ENCODE assay signal across 22 mouse cellular contexts in genomic region chr9:67287457-67287856, GRCm38 (mm10).
DNase-seq lines count a peak whose midpoint lies in the region; ATAC-seq and TF ChIP-seq lines count a peak whose summit lies in the region.
"Had no signal": no experiment of that assay in that cellular context is flagged by ENCODE, and none has a peak within 500 bp of the region (broad histone marks: within the 10 kb centered on the region; RNA-seq: fewer than 3 reads in every experiment).

No protein-coding gene starts in this region.

- no peak overlapping the region for H3K9ac ChIP-seq in intestine, embryonic 16.5 days (ENCODE audit: low read depth, low read length)
- H3K9ac ChIP-seq in intestine, postnatal 0 days (ENCODE audit: low read depth, low read length) = no peak overlapping the region
- H3K9ac ChIP-seq in lung, embryonic 14.5 days = no peak overlapping the region
- H3K9ac ChIP-seq in lung, embryonic 15.5 days = no peak overlapping the region
- no peak overlapping the region for H3K9ac ChIP-seq in lung, embryonic 16.5 days (ENCODE audit: low read length)

- TF ChIP-seq CTCF in intestine, postnatal 0 days (IDR thresholded peaks at IDR 0.05; ENCODE audit: low read depth) = no peak
- no peak for TF ChIP-seq CTCF in lung, embryonic 14.5 days (IDR thresholded peaks at IDR 0.05; ENCODE audit: low read depth)

- DNase-seq in lung, embryonic 14.5 days = peak; percentile 52
- DNase-seq in lung, postnatal 36 days = no peak
- DNase-seq in lung, postnatal 4 days = no peak
- DNase-seq in lung, postnatal 25 days (ENCODE audit: low spot score) = no peak
- DNase-seq: adrenal gland, adult 2 months; adrenal gland, adult 8-10 months; adrenal gland, postnatal 10 days; adrenal gland, postnatal 14 days; adrenal gland, postnatal 25 days; adrenal gland, postnatal 36 days; B cell, adult 2 months; cerebellum, adult 11 months; cerebellum, adult 11-12 months had no signal

- 55% methylated on average over 4 of the region's 4 CpGs for WGBS in intestine, embryonic 16.5 days
- 71% methylated on average over 4 of the region's 4 CpGs for WGBS in intestine, postnatal 0 days
- WGBS in lung, embryonic 14.5 days = 27% methylated on average over 4 of the region's 4 CpGs
- WGBS in lung, embryonic 15.5 days = 39% methylated on average over 4 of the region's 4 CpGs
- WGBS in lung, embryonic 16.5 days = 39% methylated on average over 4 of the region's 4 CpGs

- H3K9me3 ChIP-seq in intestine, embryonic 16.5 days (ENCODE audit: control insufficient read depth, low read length) = no peaks in the 10 kb centered on the region
- H3K9me3 ChIP-seq in intestine, postnatal 0 days (ENCODE audit: control insufficient read depth) = no peaks in the 10 kb centered on the region
- no peaks in the 10 kb centered on the region for H3K9me3 ChIP-seq in lung, embryonic 14.5 days (ENCODE audit: low read depth, low read length)
- no peaks in the 10 kb centered on the region for H3K9me3 ChIP-seq in lung, embryonic 15.5 days
- H3K9me3 ChIP-seq in lung, embryonic 16.5 days (ENCODE audit: control insufficient read depth, low read length) = no peaks in the 10 kb centered on the region
- H3K9me3 ChIP-seq: G1E had no signal

- peaks cover 3% of the 10 kb centered on the region for H3K4me1 ChIP-seq in intestine, embryonic 16.5 days (ENCODE audit: control insufficient read depth, insufficient read depth, low read length)
- no peaks in the 10 kb centered on the region for H3K4me1 ChIP-seq in intestine, postnatal 0 days (replicated peaks; ENCODE audit: control insufficient read depth, insufficient read depth, low read length)
- 0 out of 2 replicates have a peak, but pooled peaks cover 3% of the 10 kb centered on the region for H3K4me1 ChIP-seq in lung, embryonic 14.5 days (ENCODE audit: insufficient read depth)
- peaks cover 21% of the 10 kb centered on the region for H3K4me1 ChIP-seq in lung, embryonic 15.5 days
- peaks cover 7% of the 10 kb centered on the region for H3K4me1 ChIP-seq in lung, embryonic 16.5 days (replicated peaks; ENCODE audit: control insufficient read depth, insufficient read depth, low read length)

- H3K27me3 ChIP-seq in intestine, embryonic 16.5 days (replicated peaks; ENCODE audit: control insufficient read depth, insufficient read depth, low read length) = no peaks in the 10 kb centered on the region
- H3K27me3 ChIP-seq in intestine, postnatal 0 days (replicated peaks; ENCODE audit: control insufficient read depth, insufficient read depth, low read length) = no peaks in the 10 kb centered on the region
- H3K27me3 ChIP-seq in lung, embryonic 14.5 days (ENCODE audit: insufficient read depth, low read length) = peaks cover 15% of the 10 kb centered on the region; the same call in 1 of the 2 replicates
- peaks cover 58% of the 10 kb centered on the region for H3K27me3 ChIP-seq in lung, embryonic 15.5 days
- H3K27me3 ChIP-seq in lung, embryonic 16.5 days (ENCODE audit: control insufficient read depth, insufficient read depth, low read depth, low read length) = peaks cover 28% of the 10 kb centered on the region
- H3K27me3 ChIP-seq: CH12.LX, Patski had no signal

- no peak for ATAC-seq in intestine, embryonic 16.5 days
- ATAC-seq in intestine, postnatal 0 days = no peak
- peak; percentile 69 for ATAC-seq in lung, embryonic 14.5 days (ENCODE audit: insufficient read depth)
- peak; percentile 42; the same call in 1 of the 2 replicates for ATAC-seq in lung, embryonic 15.5 days (ENCODE audit: borderline replicate concordance, extremely low read depth, low FRiP score, low TSS enrichment)
- ATAC-seq in lung, embryonic 16.5 days (ENCODE audit: low read depth) = 0 out of 2 replicates have a peak, but pooled peaks have one; percentile 50
- ATAC-seq: activated CD4-positive, CD25-positive, alpha-beta regulatory T cell, adult 4 months; CD4-positive, CD25-positive, alpha-beta regulatory T cell, adult 4 months had no signal

- H3K4me3 ChIP-seq in intestine, embryonic 16.5 days (ENCODE audit: low read length) = no peak overlapping the region
- no peak overlapping the region for H3K4me3 ChIP-seq in intestine, postnatal 0 days (ENCODE audit: low read depth, low read length)
- H3K4me3 ChIP-seq in lung, embryonic 14.5 days (ENCODE audit: low read depth, low read length) = no peak overlapping the region
- no peak overlapping the region for H3K4me3 ChIP-seq in lung, embryonic 15.5 days
- H3K4me3 ChIP-seq in lung, embryonic 16.5 days (ENCODE audit: low read length) = no peak overlapping the region

- H3K4me2 ChIP-seq in intestine, embryonic 16.5 days (ENCODE audit: low read depth, low read length) = no peak overlapping the region
- no peak overlapping the region for H3K4me2 ChIP-seq in intestine, postnatal 0 days (replicated peaks; ENCODE audit: low read depth)
- H3K4me2 ChIP-seq in lung, embryonic 14.5 days = no peak overlapping the region
- no peak overlapping the region for H3K4me2 ChIP-seq in lung, embryonic 15.5 days
- no peak overlapping the region for H3K4me2 ChIP-seq in lung, embryonic 16.5 days (ENCODE audit: low read depth, low read length)

- H3K27ac ChIP-seq in intestine, embryonic 16.5 days (ENCODE audit: low read length) = 0 out of 2 replicates have a peak overlapping the region, but pooled peaks have one; percentile 11
- H3K27ac ChIP-seq in intestine, postnatal 0 days (ENCODE audit: low read depth, low read length) = no peak overlapping the region
- peak overlapping the region; percentile 48; the same call in 1 of the 2 replicates for H3K27ac ChIP-seq in lung, embryonic 14.5 days (ENCODE audit: low read depth)
- peak overlapping the region; percentile 25; the same call in 1 of the 2 replicates for H3K27ac ChIP-seq in lung, embryonic 15.5 days
- H3K27ac ChIP-seq in lung, embryonic 16.5 days (ENCODE audit: low read length) = no peak overlapping the region; the same call in 1 of the 2 replicates

- H3K36me3 ChIP-seq in intestine, embryonic 16.5 days (ENCODE audit: control insufficient read depth, insufficient read depth, low read length) = no peaks in the 10 kb centered on the region
- peaks cover 9% of the 10 kb centered on the region for H3K36me3 ChIP-seq in intestine, postnatal 0 days (ENCODE audit: control insufficient read depth, insufficient read depth)
- 0 out of 2 replicates have a peak, but pooled peaks cover 3% of the 10 kb centered on the region for H3K36me3 ChIP-seq in lung, embryonic 14.5 days (ENCODE audit: insufficient read depth)
- no peaks in the 10 kb centered on the region for H3K36me3 ChIP-seq in lung, embryonic 15.5 days
- no peaks in the 10 kb centered on the region for H3K36me3 ChIP-seq in lung, embryonic 16.5 days (ENCODE audit: control insufficient read depth, insufficient read depth, low read length)

Comparison
In these comparisons a context has a peak if more than half of its experiments do, and no peak if none do; other contexts are left out.
1. H3K27ac ChIP-seq: peak in intestine, embryonic 16.5 days (single experiment), lung, embryonic 14.5 days (single experiment) and lung, embryonic 15.5 days (single experiment); none in intestine, postnatal 0 days (single experiment) and lung, embryonic 16.5 days (single experiment).
2. ATAC-seq: peak in lung, embryonic 14.5 days (single experiment), lung, embryonic 15.5 days (single experiment) and lung, embryonic 16.5 days (single experiment); none in intestine, embryonic 16.5 days (single experiment) and intestine, postnatal 0 days (single experiment).